Mouse (Mus musculus) limb, embryonic 12.5 days (tissue): Measurements from ENCODE around the gene Dcst1. TPM values are rescaled to one million over a fixed set of nuclear protein-coding genes. Genes with fewer than 3 reads are reported as not detected.

Experiments
- ATAC-seq: fragments of 200-750 bp; cut with Nextera tagmentation; 2 replicates; pipeline ENCODE4 v1.8.0; 2017; ENCODE audit warnings: low read depth, moderate TSS enrichment; ENCODE audit not compliant: insufficient number of reproducible peaks, insufficient read depth, low FRiP score, low TSS enrichment
- H3K27ac ChIP-seq: fragments of 300-500 bp; sonication (generic); 2 replicates; pipeline ENCODE4 v1.5.1; 2016; ENCODE audit warnings: mild to moderate bottlenecking, moderate library complexity
- H3K27me3 ChIP-seq: fragments of 300-500 bp; sonication (generic); 2 replicates; pipeline ENCODE4 v1.6.1; 2016; ENCODE audit warnings: mild to moderate bottlenecking, moderate library complexity
- H3K36me3 ChIP-seq: fragments of 300-500 bp; sonication (generic); 2 replicates; pipeline ENCODE4 v1.6.1; 2016; ENCODE audit warnings: mild to moderate bottlenecking, moderate library complexity
- H3K4me1 ChIP-seq: fragments of 300-500 bp; sonication (generic); replicated peaks from 2 replicates; pipeline ENCODE4 v1.6.1; 2016
- H3K4me2 ChIP-seq: fragments of 300-500 bp; sonication (generic); 2 replicates; pipeline ENCODE4 v1.6.1; 2016; ENCODE audit warnings: mild to moderate bottlenecking, moderate library complexity
- H3K4me3 ChIP-seq: fragments of 300-500 bp; sonication (generic); replicated peaks from 2 replicates; pipeline ENCODE4 v1.5.1; 2016; ENCODE audit warnings: mild to moderate bottlenecking
- H3K9ac ChIP-seq: fragments of 300-500 bp; sonication (generic); replicated peaks from 2 replicates; pipeline ENCODE4 v1.6.1; 2016; ENCODE audit warnings: mild to moderate bottlenecking, moderate library complexity
- H3K9me3 ChIP-seq: fragments of 300-500 bp; sonication (generic); 2 replicates; pipeline ENCODE4 v1.6.1; 2016; ENCODE audit warnings: mild to moderate bottlenecking, moderate library complexity
- WGBS: fragments of 180-500 bp; shearing (Covaris S2); methylation state at CpG from one replicate; pipeline ENCODE4 v1.1.7; 2016; 5-methylcytosine and 5-hydroxymethylcytosine counted together
- polyA plus RNA-seq: library from polyadenylated mRNA; unstranded; fragments of >200 nt; fragmentation: Nextera tagmentation; extraction: Ambion mirVana; gene quantifications from 2 replicates; pipeline ENCODE4 v1.2.1, GENCODE M21; 2016

Dcst1 gene
- polyA plus RNA-seq, 1 experiment from 2014 or later, result 0.26 TPM

DNA sequence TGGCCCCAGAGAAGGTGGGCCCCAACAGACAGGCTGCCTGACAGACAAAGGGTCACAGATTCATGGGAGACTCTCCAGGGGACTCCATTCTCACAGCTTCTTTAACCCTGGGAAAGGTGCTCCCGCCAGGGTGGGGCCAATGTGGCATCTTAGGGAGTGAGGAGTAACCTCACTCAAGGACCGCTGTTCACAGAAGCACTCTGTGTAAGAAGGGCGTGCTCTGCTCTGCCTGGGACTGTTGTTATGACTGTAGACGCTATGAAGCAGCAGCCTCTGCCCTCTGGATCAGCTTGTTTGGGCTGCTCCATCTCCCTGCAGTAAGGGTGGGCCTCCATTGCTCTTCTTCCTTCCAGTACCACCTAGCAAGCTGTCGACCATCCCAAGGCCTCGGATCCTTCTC is 60.6 kb downstream of the Dcst1 start:
- Histone ChIP-seq H3K4me1 (peaks cover 24% of the 10 kb centered on the region), H3K27me3 (no peaks in the 10 kb centered on the region), H3K9me3 (no peaks in the 10 kb centered on the region), H3K36me3 (no peaks in the 10 kb centered on the region), H3K4me3 (no peak overlapping the region), H3K9ac (no peak overlapping the region), H3K27ac (0 out of 2 replicates have a peak overlapping the region, but pooled peaks have one; percentile 36), H3K4me2 (no peak overlapping the region)
- no peak for ATAC-seq
- WGBS, result 67% methylated on average over 6 of the region's 6 CpGs

DNA sequence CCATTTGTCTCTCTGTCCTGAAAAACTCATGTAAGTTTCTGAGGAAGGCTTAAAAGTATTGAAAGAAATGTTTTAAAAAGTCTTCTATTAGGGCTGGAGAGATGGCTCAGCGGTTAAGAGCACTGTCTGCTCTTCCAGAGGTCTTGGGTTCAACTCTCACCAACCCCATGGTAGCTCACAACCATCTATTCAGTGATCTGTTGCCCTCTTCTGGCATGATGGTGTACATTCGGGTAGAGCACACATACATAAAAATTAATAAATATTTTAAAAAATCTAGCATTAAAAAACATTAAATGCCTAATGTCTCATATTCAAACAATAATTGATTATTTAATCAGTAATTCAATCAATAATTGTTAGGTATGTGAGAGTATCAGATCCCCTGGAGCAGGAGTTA is 64.5 kb downstream of the Dcst1 start:
- peaks cover 17% of the 10 kb centered on the region for H3K4me1 ChIP-seq
- H3K4me3 ChIP-seq, result no peak overlapping the region
- H3K27me3 ChIP-seq, result no peaks in the 10 kb centered on the region
- WGBS, result 68% methylated on average over 2 of the region's 2 CpGs
- no peak overlapping the region for H3K9ac ChIP-seq
- ATAC-seq, result no peak
- H3K27ac ChIP-seq, result no peak overlapping the region
- H3K9me3 ChIP-seq, result no peaks in the 10 kb centered on the region
- H3K36me3 ChIP-seq, result no peaks in the 10 kb centered on the region
- no peak overlapping the region for H3K4me2 ChIP-seq

Other genes starting within 250 kb of the Dcst1 start
- gene Pklr, start 229.1 kb downstream of the Dcst1 start, polyA plus RNA-seq, result 0.24 and 0.36 TPM in 2 replicates
- 2.2 and 2.8 TPM in 2 replicates for gene Hcn3, start 205.1 kb downstream of the Dcst1 start, polyA plus RNA-seq
- 50.3 and 54.7 TPM in 2 replicates for gene Clk2, start 200.5 kb downstream of the Dcst1 start, polyA plus RNA-seq
- gene Scamp3, start 187.8 kb downstream of the Dcst1 start, polyA plus RNA-seq, result 102 and 107 TPM in 2 replicates
- gene Fam189b, start 182.1 kb downstream of the Dcst1 start, polyA plus RNA-seq, result 27.4 and 33.8 TPM in 2 replicates
- 26.3 and 28.8 TPM in 2 replicates for gene Gba, start 162.3 kb downstream of the Dcst1 start, polyA plus RNA-seq
- 44.2 and 52.7 TPM in 2 replicates for gene Thbs3, start 150.1 kb downstream of the Dcst1 start, polyA plus RNA-seq
- gene Mtx1, start 138.2 kb downstream of the Dcst1 start, polyA plus RNA-seq, result 212 and 217 TPM in 2 replicates
- gene Muc1, start 136.2 kb downstream of the Dcst1 start, polyA plus RNA-seq, result 0.53 and 1.0 TPM in 2 replicates
- gene Krtcap2, start 119.3 kb downstream of the Dcst1 start, polyA plus RNA-seq, result 316 and 333 TPM in 2 replicates
- gene Trim46, start 118.9 kb downstream of the Dcst1 start, polyA plus RNA-seq, result 6.1 and 6.3 TPM in 2 replicates
- gene Dpm3, start 105.9 kb downstream of the Dcst1 start, polyA plus RNA-seq, result 93.9 and 102 TPM in 2 replicates
- 58.5 and 66.3 TPM in 2 replicates for gene Slc50a1, start 94.7 kb downstream of the Dcst1 start, polyA plus RNA-seq
- 36.9 and 40.4 TPM in 2 replicates for gene Efna1, start 84.1 kb downstream of the Dcst1 start, polyA plus RNA-seq
- 17.6 and 21.3 TPM in 2 replicates for gene Efna3, start 42.3 kb downstream of the Dcst1 start, polyA plus RNA-seq
- 53.2 and 55.1 TPM in 2 replicates for gene Efna4, start 27.2 kb downstream of the Dcst1 start, polyA plus RNA-seq
- 27.0 and 32.1 TPM in 2 replicates for gene Adam15, start 15.3 kb downstream of the Dcst1 start, polyA plus RNA-seq
- 0.18 and 0.20 TPM in 2 replicates for gene Dcst2, start 3.3 kb downstream of the Dcst1 start, polyA plus RNA-seq
- gene Zbtb7b, start 29.5 kb upstream of the Dcst1 start, polyA plus RNA-seq, result 0.79 and 1.2 TPM in 2 replicates
- gene Lenep, start 37.5 kb upstream of the Dcst1 start, polyA plus RNA-seq, result 1.0 TPM in 1 of 2 replicates, not detected in the other
- 25.0 and 26.4 TPM in 2 replicates for gene Flad1, start 46.6 kb upstream of the Dcst1 start, polyA plus RNA-seq
- 585 and 619 TPM in 2 replicates for gene Cks1b, start 53.1 kb upstream of the Dcst1 start, polyA plus RNA-seq
- 84.4 and 90.9 TPM in 2 replicates for gene Shc1, start 53.2 kb upstream of the Dcst1 start, polyA plus RNA-seq
- 62.4 and 64.0 TPM in 2 replicates for gene Pygo2, start 65.0 kb upstream of the Dcst1 start, polyA plus RNA-seq
- 27.4 and 28.5 TPM in 2 replicates for gene Pbxip1, start 71.5 kb upstream of the Dcst1 start, polyA plus RNA-seq
- gene Pmvk, start 89.3 kb upstream of the Dcst1 start, polyA plus RNA-seq, result 53.4 and 55.1 TPM in 2 replicates
- 1.6 and 1.9 TPM in 2 replicates for gene Kcnn3, start 154.9 kb upstream of the Dcst1 start, polyA plus RNA-seq